Mouse (Mus musculus) mature B cell (primary cell): ENCODE measurements around the gene Capn9.

ENCODE experiments used
- in situ Hi-C: fragments of 300-500 bp; cut with MboI; formaldehyde crosslinking; loops from 2 replicates; pipeline ENCODE4 v1.14.3; 2019

Gene Capn9

GRCm38 (mm10) chr8:124571732-124572429 lies 4.0 kb upstream of the Capn9 start:
- in situ Hi-C loops = no loop called here

GRCm38 (mm10) chr8:124572430-124572775 lies 3.5 kb upstream of the Capn9 start:
- in situ Hi-C loops = no loop called here

- in situ Hi-C loops = no loop called here
Observed at GRCm38 (mm10) chr8:124573552-124574340, 2.2 kb upstream of the Capn9 start.

GRCm38 (mm10) chr8:124576751-124577150 lies 840 bp downstream of the Capn9 start:
- in situ Hi-C loops = no loop called here

- in situ Hi-C loops = no loop called here
Observed at GRCm38 (mm10) chr8:124585718-124586425, 10.0 kb downstream of the Capn9 start.

GRCm38 (mm10) chr8:124586556-124586955 lies 10.6 kb downstream of the Capn9 start:
- in situ Hi-C loops = no loop called here

GRCm38 (mm10) chr8:124589393-124589792 lies 13.5 kb downstream of the Capn9 start:
- in situ Hi-C loops = no loop called here

- in situ Hi-C loops = no loop called here
Observed at GRCm38 (mm10) chr8:124604066-124604465, 28.2 kb downstream of the Capn9 start.

- in situ Hi-C loops = no loop called here
Observed at GRCm38 (mm10) chr8:124608239-124608971, 32.5 kb downstream of the Capn9 start.

GRCm38 (mm10) chr8:124608972-124609353 lies 33.1 kb downstream of the Capn9 start:
- in situ Hi-C loops = no loop called here

GRCm38 (mm10) chr8:124614325-124614724 lies 38.4 kb downstream of the Capn9 start:
- in situ Hi-C loops = no loop called here

GRCm38 (mm10) chr8:124617266-124617869 lies 41.5 kb downstream of the Capn9 start:
- in situ Hi-C loops = no loop called here

- in situ Hi-C loops = no loop called here
Observed at GRCm38 (mm10) chr8:124618252-124618651, 42.3 kb downstream of the Capn9 start.

- in situ Hi-C loops = no loop called here
Observed at GRCm38 (mm10) chr8:124621255-124621654, 45.3 kb downstream of the Capn9 start.

GRCm38 (mm10) chr8:124626251-124626650 lies 50.3 kb downstream of the Capn9 start:
- in situ Hi-C loops = no loop called here

GRCm38 (mm10) chr8:124630489-124630888 lies 54.6 kb downstream of the Capn9 start:
- in situ Hi-C loops = no loop called here

GRCm38 (mm10) chr8:124630891-124631290 lies 55.0 kb downstream of the Capn9 start:
- in situ Hi-C loops = no loop called here

- in situ Hi-C loops = no loop called here
Observed at GRCm38 (mm10) chr8:124631966-124632365, 56.1 kb downstream of the Capn9 start.

GRCm38 (mm10) chr8:124633001-124633703 lies 57.2 kb downstream of the Capn9 start:
- in situ Hi-C loops = no loop called here

- in situ Hi-C loops = no loop called here
Observed at GRCm38 (mm10) chr8:124634411-124635246, 58.7 kb downstream of the Capn9 start.
